Mouse (Mus musculus) adrenal gland, postnatal 4 days (tissue): ENCODE measurements around the gene Gcnt4. TPM values are rescaled to one million over a fixed set of nuclear protein-coding genes. Genes with fewer than 3 reads are reported as not detected.

Experiments used
- DNase-seq, 2 experiments: peaks; one replicate each; pipeline ENCODE4 v3.0.0; 2021 to 2022; ENCODE audit warnings: low spot score in 2 of 2, mixed read lengths in 2 of 2
- total RNA-seq, 2 experiments: library from RNA; stranded (reverse); gene quantifications; 2 replicates each; pipeline ENCODE4 v1.2.3; 2021

Gene Gcnt4
- total RNA-seq, 2 experiments from 2014 or later: 1.2 to 1.3 TPM

DNA sequence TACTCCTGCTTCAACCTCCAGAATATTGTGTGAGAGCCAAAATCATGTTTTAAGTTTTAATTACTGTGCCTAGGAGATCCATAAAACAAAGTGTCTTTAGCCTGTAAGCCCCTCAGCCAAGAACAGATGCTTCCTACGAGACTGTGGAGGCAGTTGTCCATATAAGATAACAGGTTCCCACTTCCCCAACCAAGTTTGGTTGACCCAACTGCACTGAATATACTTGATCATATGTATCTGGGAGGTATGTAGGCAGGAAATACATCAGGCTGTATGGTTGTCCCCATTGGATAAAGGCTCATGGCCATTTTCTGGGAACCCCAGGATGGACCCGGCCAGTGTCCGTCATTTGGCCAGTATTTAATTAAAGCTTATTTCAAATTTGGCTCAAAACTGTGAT is 65.6 kb downstream of the Gcnt4 start:
- no peak for DNase-seq

DNA sequence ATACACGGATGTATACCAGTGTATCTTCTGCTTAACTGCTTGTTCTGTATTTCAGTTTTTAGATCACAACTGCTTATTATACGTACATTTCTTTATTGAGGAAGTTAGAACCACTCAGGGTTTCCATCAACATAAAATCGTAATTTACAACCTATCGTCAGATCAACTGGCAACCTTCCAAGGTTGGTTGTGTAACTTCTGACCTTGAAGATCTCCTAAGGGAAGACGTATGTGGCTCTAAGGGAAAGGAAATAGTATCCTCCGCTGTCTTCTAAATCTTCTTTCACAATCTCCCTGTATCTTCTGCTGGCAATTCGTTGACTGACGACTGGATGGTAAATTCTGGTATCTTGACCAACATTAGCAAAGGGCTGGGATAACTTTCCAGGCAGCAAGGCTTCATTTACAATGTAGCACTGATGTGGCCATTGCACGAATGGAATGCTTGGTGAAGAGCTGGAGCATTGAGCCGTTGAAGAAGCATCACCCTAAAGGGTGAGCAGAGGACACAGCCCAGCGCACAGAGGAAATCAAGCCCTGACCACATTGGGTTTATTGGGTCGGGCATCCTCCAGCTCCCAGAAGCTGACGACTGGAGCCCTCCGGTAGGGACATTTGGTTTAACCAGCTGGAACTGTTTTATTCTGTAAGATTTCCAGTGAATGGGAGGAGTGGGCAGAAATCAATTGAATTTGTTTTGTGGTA is 66.2 kb downstream of the Gcnt4 start:
- no peak for DNase-seq

DNA sequence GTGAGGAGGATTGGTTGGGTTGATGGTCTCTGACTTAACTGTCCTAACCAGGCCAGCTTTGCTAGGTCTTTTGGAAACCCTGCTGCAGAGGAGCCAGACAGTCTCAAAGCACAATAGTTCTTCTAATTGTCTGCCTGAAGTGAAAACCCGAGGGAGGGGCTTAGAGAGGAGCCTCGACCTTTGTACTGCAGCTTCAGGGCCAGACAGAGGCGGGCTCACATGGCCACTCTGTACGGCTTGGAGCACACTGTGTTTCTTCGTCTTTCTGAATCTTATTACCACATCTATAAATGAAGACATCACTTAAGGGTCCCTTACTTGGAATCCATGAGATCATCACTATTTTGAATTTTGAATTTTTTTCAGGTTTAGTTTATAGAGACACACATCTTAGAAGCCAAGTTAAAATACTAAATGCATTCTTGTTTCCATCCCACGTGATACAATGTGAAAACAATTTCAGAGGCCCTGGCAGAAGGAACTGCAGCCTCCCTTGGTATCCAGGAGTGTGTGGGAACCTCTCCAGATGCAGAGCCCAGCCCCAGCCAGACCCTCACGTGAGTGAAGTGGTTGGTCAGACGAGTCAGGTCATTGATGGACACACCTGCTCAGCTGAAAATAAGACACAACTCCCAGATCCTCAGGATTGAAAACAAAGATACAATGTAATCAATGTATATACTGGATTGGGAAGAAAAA is 69.0 kb downstream of the Gcnt4 start:
- no peak for DNase-seq

DNA sequence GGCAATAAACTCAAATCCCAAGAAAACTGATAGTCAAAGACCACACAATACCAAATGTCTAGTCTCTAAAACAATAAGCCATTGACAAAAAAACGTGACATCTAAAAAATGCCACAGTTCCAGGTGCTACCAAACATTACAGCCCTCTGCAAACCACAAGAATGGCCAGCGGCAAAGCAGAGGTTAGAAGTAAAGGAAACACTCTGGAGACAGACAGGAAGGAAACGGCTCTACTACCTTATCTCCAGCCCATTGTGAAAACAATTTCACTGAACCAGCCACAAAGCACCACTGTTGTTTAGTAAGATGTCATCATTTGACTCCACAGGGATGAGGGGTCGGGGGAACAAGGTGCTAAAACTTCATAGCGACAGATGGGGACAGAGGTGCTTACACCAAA is 70.8 kb downstream of the Gcnt4 start:
- DNase-seq: no peak

GRCm38 (mm10) chr13:96997080-96997479 is 72.6 kb downstream of the Gcnt4 start:
- DNase-seq: no peak

Other genes starting within 250 kb of the Gcnt4 start
- under 1 TPM; 0.08 to 0.11 TPM for gene Ankrd31, start 176.4 kb upstream of the Gcnt4 start, total RNA-seq
- under 1 TPM in 1 of 2 experiments, not detected in 1; 0.36 TPM for gene 1700029F12Rik, start 109.7 kb downstream of the Gcnt4 start, total RNA-seq
- 10 to 100 TPM in 1 of 2 experiments, 1 to 10 TPM in 1; 10.0 to 10.4 TPM for gene Fam169a, start 142.6 kb downstream of the Gcnt4 start, total RNA-seq
- 10 to 100 TPM in 1 of 2 experiments, 1 to 10 TPM in 1; 2.1 to 26.4 TPM for gene Gm6169, start 174.5 kb downstream of the Gcnt4 start, total RNA-seq
- gene Gfm2, start 213.2 kb downstream of the Gcnt4 start, total RNA-seq: 10 to 100 TPM; 30.9 to 33.9 TPM
- 100 to 1,000 TPM; 104 to 107 TPM for gene Nsa2, start 213.2 kb downstream of the Gcnt4 start, total RNA-seq